Mouse (Mus musculus) brain, adult 10 weeks (tissue): Measurements from ENCODE around the gene Hebp1. TPM values are rescaled to one million over a fixed set of nuclear protein-coding genes. Genes with fewer than 3 reads are reported as not detected.

Experiments used
- polyA plus RNA-seq: library from polyadenylated mRNA; stranded (reverse); fragments of 350-450 nt; fragmentation: Illumina TruSeq; extraction: RNeasy Lipid Tissue Mini Kit (QIAGEN cat#74804); gene quantifications from one replicate; pipeline ENCODE4 v1.2.3, GENCODE M21; 2015; ENCODE audit warnings: low read depth, low replicate concordance

Gene Hebp1
- polyA plus RNA-seq: 68.5 TPM

GRCm38 (mm10) chr6:135197921-135198532 is at the start of gene Hebp1, which contains the start of gene Fam234b:
Hebp1 (minus strand) TSS chr6:135198022.
Fam234b (plus strand) TSS chr6:135197977.

GRCm38 (mm10) chr6:135118183-135118582 is 79.6 kb downstream of the Hebp1 start, which contains the start of gene Gprc5d:
Gprc5d (minus strand) TSS chr6:135118283.

Other genes with a start within 250 kb of the Hebp1 start
- 4.2 TPM for gene Apold1, start 216.3 kb downstream of the Hebp1 start, polyA plus RNA-seq
- 59.6 TPM for gene Ddx47, start 186.4 kb downstream of the Hebp1 start, polyA plus RNA-seq
- 0.36 TPM for gene Gprc5a, start 132.4 kb downstream of the Hebp1 start, polyA plus RNA-seq
- not detected for gene Gprc5d, start 79.7 kb downstream of the Hebp1 start, polyA plus RNA-seq
- gene Fam234b, start within 50 bp of the Hebp1 start, polyA plus RNA-seq: 141 TPM
- 0.45 TPM for gene Gsg1, start 56.3 kb upstream of the Hebp1 start, polyA plus RNA-seq
- gene Pbp2, start 112.4 kb upstream of the Hebp1 start, polyA plus RNA-seq: not detected
- gene Emp1, start 164.5 kb upstream of the Hebp1 start, polyA plus RNA-seq: 3.3 TPM